Mouse (Mus musculus): ENCODE measurements around the gene Accsl. TPM values are rescaled to one million over a fixed set of nuclear protein-coding genes. Genes with fewer than 3 reads are reported as not detected.

The Accsl gene
- polyA plus RNA-seq, 1 experiment from 2014 or later: not detected

DNA sequence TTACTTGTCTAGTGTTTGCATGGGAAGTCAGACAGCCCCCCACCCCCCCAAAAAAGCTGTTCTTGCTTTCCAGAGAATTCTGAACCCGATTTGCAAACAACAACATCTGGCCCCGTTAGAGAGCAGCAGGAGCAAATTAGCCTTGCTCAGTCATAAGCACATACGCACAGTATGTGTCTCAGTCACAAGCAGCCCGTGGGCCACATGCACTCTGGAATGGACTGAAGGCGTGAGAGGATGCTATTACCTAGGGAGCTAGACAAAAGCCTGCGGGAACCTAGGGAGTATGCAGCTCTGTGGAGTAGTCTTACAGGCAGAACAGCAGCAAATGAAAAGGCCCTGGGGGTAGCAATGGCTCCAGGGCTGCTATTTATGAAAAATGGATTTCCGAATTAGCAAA, 3.3 kb upstream of the Accsl start:
- H3K9ac ChIP-seq (ENCODE audit: low read length): no peak overlapping the region
- no peak overlapping the region for H3K27ac ChIP-seq (replicated peaks)
- no peaks in the 10 kb centered on the region; the same call in none of the 2 replicates for H3K4me1 ChIP-seq (replicated peaks; ENCODE audit: control insufficient read depth, insufficient read depth)
- H3K36me3 ChIP-seq (ENCODE audit: control insufficient read depth, insufficient read depth, low read length): no peaks in the 10 kb centered on the region
- ATAC-seq (ENCODE audit: low FRiP score, low TSS enrichment) (no peak), DNase-seq (ENCODE audit: low spot score) (no peak)
- H3K27me3 ChIP-seq (ENCODE audit: control insufficient read depth, insufficient read depth, low read length): no peaks in the 10 kb centered on the region
- 76% methylated on average over 7 of the region's 7 CpGs for WGBS
- no peak overlapping the region for H3K4me2 ChIP-seq (replicated peaks; ENCODE audit: low read depth)
- TF ChIP-seq CTCF (IDR thresholded peaks at IDR 0.05; ENCODE audit: low read depth) (no peak), EP300 (optimal IDR thresholded peaks at IDR 0.05) (no peak)
- no peaks in the 10 kb centered on the region for H3K9me3 ChIP-seq (ENCODE audit: control insufficient read depth, low read length)
- H3K4me3 ChIP-seq (ENCODE audit: low read depth, low read length): no peak overlapping the region

DNA sequence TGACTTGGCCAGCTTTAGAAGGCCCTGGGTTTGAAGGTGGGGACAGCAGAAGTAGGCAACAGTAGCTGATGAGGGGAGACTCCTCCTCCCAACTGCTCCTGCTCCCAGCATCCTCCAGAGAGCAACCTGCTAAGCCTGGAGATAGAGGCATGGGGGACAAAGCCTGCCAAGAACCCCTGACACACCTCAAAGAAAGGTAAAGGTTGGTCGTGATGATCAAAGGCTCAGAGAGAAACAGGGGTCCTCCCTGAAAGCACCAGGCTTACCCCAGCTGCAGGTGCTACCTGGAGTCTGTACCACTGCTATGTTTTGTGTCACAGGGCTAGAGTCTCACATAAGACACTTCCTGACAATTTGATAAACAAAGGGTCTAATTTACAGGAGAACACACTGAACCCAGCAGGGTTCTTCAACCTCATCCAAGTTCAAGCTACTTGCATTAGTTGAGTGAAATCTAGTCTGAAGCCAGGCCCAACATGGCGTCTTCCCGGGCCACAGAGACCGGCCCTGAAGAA, 2.5 kb upstream of the Accsl start:
- H3K4me2 ChIP-seq (replicated peaks; ENCODE audit: low read depth): no peak overlapping the region
- TF ChIP-seq EP300 (optimal IDR thresholded peaks at IDR 0.05) (no peak), CTCF (IDR thresholded peaks at IDR 0.05; ENCODE audit: low read depth) (no peak)
- no peaks in the 10 kb centered on the region for H3K27me3 ChIP-seq (ENCODE audit: control insufficient read depth, insufficient read depth, low read length)
- no peak for DNase-seq (ENCODE audit: low spot score)
- H3K4me3 ChIP-seq (ENCODE audit: low read depth, low read length): no peak overlapping the region
- H3K4me1 ChIP-seq (replicated peaks; ENCODE audit: control insufficient read depth, insufficient read depth): no peaks in the 10 kb centered on the region; the same call in none of the 2 replicates
- WGBS: 81% methylated on average over 4 of the region's 4 CpGs
- ATAC-seq (ENCODE audit: low FRiP score, low TSS enrichment): no peak
- no peak overlapping the region for H3K27ac ChIP-seq (replicated peaks)
- no peaks in the 10 kb centered on the region for H3K36me3 ChIP-seq (ENCODE audit: control insufficient read depth, insufficient read depth, low read length)
- H3K9ac ChIP-seq (ENCODE audit: low read length): no peak overlapping the region
- no peaks in the 10 kb centered on the region for H3K9me3 ChIP-seq (ENCODE audit: control insufficient read depth, low read length)

DNA sequence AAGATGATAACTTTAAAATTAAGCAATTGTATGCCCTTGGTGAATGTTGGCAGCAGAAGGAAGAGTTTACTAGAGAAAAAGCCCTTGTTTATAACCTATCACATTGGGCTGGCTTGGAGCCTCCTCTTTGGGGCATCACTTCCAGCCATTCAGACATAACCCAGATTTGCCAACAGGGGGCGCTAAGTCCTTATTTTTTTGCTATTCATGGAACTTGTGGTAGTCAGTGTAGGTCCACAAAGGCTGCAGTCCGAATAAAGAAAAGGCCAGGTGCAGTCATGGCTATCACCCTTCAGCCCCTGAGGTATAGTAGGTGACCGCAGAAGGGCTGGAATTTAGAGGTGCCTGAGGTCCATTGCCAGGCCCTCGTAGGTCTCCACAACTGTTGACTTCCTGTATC, 1.9 kb upstream of the Accsl start:
- no peaks in the 10 kb centered on the region for H3K9me3 ChIP-seq (ENCODE audit: control insufficient read depth, low read length)
- H3K9ac ChIP-seq (ENCODE audit: low read length): no peak overlapping the region
- ATAC-seq (ENCODE audit: low FRiP score, low TSS enrichment) (no peak), DNase-seq (ENCODE audit: low spot score) (peak; percentile 66)
- H3K27ac ChIP-seq (replicated peaks): no peak overlapping the region
- H3K4me1 ChIP-seq (replicated peaks; ENCODE audit: control insufficient read depth, insufficient read depth): no peaks in the 10 kb centered on the region; the same call in 1 of the 2 replicates
- H3K4me3 ChIP-seq (ENCODE audit: low read depth, low read length): no peak overlapping the region
- no peak for TF ChIP-seq EP300 (optimal IDR thresholded peaks at IDR 0.05)
- TF ChIP-seq CTCF (IDR thresholded peaks at IDR 0.05; ENCODE audit: low read depth): peak; percentile 77
- WGBS: 48% methylated on average over 4 of the region's 4 CpGs
- H3K36me3 ChIP-seq (ENCODE audit: control insufficient read depth, insufficient read depth, low read length): no peaks in the 10 kb centered on the region
- H3K27me3 ChIP-seq (ENCODE audit: control insufficient read depth, insufficient read depth, low read length): no peaks in the 10 kb centered on the region
- H3K4me2 ChIP-seq (replicated peaks; ENCODE audit: low read depth): no peak overlapping the region

DNA sequence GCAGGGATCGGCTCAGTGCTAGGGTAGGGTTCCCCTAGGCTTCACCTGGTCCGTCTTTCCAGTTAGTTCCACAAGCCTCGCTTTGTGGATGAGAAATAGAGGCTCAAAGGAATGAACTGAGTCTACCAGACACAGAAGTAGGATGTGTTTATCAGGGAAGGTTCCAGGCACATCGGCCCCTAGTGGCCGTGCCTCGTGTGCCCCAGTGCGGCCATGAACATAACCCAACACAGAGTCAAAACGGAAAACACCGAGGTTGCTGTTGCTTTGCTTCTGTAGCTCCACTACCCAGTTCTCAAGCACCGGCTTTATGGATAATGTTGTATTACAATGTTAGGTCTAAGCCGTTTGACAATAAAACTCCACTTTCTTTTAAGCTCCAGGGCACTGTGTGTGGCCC, 391 bp downstream of the Accsl start:
- Histone ChIP-seq H3K27ac (replicated peaks) (no peak overlapping the region), H3K36me3 (ENCODE audit: control insufficient read depth, insufficient read depth, low read length) (no peaks in the 10 kb centered on the region), H3K27me3 (ENCODE audit: control insufficient read depth, insufficient read depth, low read length) (no peaks in the 10 kb centered on the region), H3K9ac (ENCODE audit: low read length) (no peak overlapping the region), H3K4me3 (ENCODE audit: low read depth, low read length) (no peak overlapping the region), H3K9me3 (ENCODE audit: control insufficient read depth, low read length) (no peaks in the 10 kb centered on the region), H3K4me2 (replicated peaks; ENCODE audit: low read depth) (no peak overlapping the region), H3K4me1 (replicated peaks; ENCODE audit: control insufficient read depth, insufficient read depth) (no peaks in the 10 kb centered on the region)
- no peak for ATAC-seq (ENCODE audit: low FRiP score, low TSS enrichment)
- no peak for TF ChIP-seq EP300 (optimal IDR thresholded peaks at IDR 0.05)
- TF ChIP-seq CTCF (IDR thresholded peaks at IDR 0.05; ENCODE audit: low read depth): no peak
- DNase-seq (ENCODE audit: low spot score): no peak
- 79% methylated on average over 11 of the region's 11 CpGs for WGBS

DNA sequence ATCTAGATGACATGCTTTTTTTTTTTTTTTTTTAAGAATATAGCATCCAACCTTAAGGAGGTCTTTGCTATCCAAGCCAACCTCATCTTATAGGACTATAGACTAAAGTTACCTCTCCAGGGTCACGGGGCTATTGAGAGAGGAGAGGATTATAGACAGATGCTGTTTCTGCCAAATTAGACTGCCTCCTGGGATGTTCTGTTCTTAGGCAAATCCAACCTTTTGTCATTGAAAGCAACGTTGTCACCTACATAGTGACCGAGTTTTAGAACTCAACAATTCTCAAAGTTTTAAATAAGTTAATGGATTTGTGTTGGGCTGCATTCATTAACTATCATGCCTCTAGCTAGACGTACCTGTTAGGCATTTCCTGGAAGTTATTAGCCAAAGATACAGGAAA, 5.7 kb downstream of the Accsl start:
- no peak overlapping the region for H3K27ac ChIP-seq (replicated peaks)
- DNase-seq (ENCODE audit: low spot score): no peak
- no peak overlapping the region for H3K9ac ChIP-seq (ENCODE audit: low read length)
- no peaks in the 10 kb centered on the region for H3K36me3 ChIP-seq (ENCODE audit: control insufficient read depth, insufficient read depth, low read length)
- H3K4me3 ChIP-seq (ENCODE audit: low read depth, low read length): no peak overlapping the region
- H3K4me2 ChIP-seq (replicated peaks; ENCODE audit: low read depth): no peak overlapping the region
- H3K9me3 ChIP-seq (ENCODE audit: control insufficient read depth, low read length): no peaks in the 10 kb centered on the region
- 70% methylated on average over 4 of the region's 4 CpGs for WGBS
- no peaks in the 10 kb centered on the region for H3K4me1 ChIP-seq (replicated peaks; ENCODE audit: control insufficient read depth, insufficient read depth)
- ATAC-seq (ENCODE audit: low FRiP score, low TSS enrichment): no peak
- no peaks in the 10 kb centered on the region for H3K27me3 ChIP-seq (ENCODE audit: control insufficient read depth, insufficient read depth, low read length)
- TF ChIP-seq CTCF (IDR thresholded peaks at IDR 0.05; ENCODE audit: low read depth): no peak
- TF ChIP-seq EP300 (optimal IDR thresholded peaks at IDR 0.05): no peak

DNA sequence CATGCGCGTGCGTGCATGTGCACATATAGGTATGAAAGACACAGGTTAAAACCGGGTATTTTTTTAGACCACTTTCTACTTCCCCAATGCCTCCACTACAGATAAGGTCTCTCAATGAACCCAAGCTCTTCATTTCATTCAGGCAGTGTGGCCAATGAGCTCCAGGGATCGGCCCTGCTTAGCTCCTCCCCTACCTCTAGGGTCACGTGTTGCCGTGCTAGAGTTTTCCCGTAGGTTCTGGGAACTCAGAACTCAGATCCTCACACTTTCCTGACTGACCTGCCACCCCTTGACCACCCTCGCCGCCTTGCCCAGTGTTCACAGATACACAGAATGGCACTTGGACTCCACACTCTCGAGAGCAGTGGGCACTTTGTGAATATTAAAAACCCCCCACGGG, 10.1 kb downstream of the Accsl start:
- Histone ChIP-seq H3K4me2 (replicated peaks; ENCODE audit: low read depth) (no peak overlapping the region), H3K9ac (ENCODE audit: low read length) (no peak overlapping the region), H3K27me3 (ENCODE audit: control insufficient read depth, insufficient read depth, low read length) (no peaks in the 10 kb centered on the region), H3K9me3 (ENCODE audit: control insufficient read depth, low read length) (no peaks in the 10 kb centered on the region), H3K27ac (replicated peaks) (no peak overlapping the region), H3K4me1 (replicated peaks; ENCODE audit: control insufficient read depth, insufficient read depth) (no peaks in the 10 kb centered on the region), H3K4me3 (ENCODE audit: low read depth, low read length) (no peak overlapping the region), H3K36me3 (ENCODE audit: control insufficient read depth, insufficient read depth, low read length) (no peaks in the 10 kb centered on the region)
- 64% methylated on average over 12 of the region's 12 CpGs for WGBS
- DNase-seq (ENCODE audit: low spot score): no peak
- no peak for TF ChIP-seq EP300 (optimal IDR thresholded peaks at IDR 0.05)
- no peak for TF ChIP-seq CTCF (IDR thresholded peaks at IDR 0.05; ENCODE audit: low read depth)
- no peak for ATAC-seq (ENCODE audit: low FRiP score, low TSS enrichment)

Data from stomach, postnatal 0 days (tissue).